Mouse (Mus musculus): Measurements from ENCODE around the gene Fkrp. TPM values are rescaled to one million over a fixed set of nuclear protein-coding genes. Genes with fewer than 3 reads are reported as not detected.

Fkrp gene
- 19.8 TPM for polyA plus RNA-seq (2015; fragmentation: Illumina TruSeq; extraction: RNeasy Lipid Tissue Mini Kit (QIAGEN cat#74804); ENCODE audit: insufficient read depth, low replicate concordance)

DNA sequence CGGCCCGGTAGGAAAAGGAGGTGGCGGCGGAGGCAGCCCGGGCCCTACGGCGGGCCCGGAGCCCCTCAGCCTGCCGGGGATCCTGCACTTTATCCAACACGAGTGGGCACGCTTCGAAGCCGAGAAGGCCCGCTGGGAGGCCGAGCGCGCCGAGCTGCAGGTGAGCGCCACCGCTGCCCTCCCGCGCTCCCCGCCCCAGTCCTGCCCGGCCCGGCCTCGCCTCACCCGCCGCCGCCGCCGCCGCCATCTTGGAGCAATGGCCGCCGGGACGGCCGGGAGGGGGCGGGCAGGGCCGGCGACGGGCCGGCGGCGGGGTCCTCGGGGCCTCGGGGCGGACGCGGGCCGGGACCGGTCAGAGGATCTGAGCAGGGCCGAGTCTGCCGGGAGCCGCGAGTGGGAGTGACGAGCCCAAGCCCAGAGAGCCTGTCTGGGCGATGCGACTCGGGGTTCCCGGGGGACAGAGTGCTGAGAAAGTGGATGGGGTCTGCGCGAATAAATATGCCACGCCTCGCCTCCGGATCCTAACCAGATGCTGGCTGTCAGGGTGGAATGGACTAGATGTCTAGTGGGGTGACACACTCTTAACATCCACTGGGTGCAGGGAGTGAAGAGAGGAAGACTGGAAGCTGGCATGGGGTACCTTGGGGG is at the start of gene Fkrp:
Fkrp (minus strand) TSS at position 258 of the 648 bp plus-strand sequence.

DNA sequence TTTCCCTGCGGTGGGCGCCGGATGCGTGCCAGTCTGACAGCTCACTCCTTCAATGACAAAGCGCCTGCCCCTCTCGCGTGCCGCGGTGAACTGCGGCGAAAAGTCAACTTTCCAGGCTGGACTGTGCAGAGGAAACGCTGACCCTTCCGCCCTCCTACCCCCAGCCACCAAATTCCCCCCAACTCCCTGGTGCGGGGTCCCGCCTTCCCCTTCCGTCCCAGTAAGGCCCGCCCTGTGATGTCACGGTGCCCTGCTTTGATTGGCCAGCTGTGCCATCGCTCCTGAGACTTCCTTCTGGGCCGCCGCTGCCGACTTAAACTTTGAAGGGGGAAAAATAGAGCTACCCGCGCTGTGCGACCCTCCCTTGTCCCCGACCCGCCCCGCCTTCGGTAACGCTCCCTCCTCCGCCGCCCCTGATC is 26.1 kb upstream of the Fkrp start, which contains the start of gene Prkd2:
Prkd2 (plus strand) TSS at position 258 of the 419 bp plus-strand sequence.

DNA sequence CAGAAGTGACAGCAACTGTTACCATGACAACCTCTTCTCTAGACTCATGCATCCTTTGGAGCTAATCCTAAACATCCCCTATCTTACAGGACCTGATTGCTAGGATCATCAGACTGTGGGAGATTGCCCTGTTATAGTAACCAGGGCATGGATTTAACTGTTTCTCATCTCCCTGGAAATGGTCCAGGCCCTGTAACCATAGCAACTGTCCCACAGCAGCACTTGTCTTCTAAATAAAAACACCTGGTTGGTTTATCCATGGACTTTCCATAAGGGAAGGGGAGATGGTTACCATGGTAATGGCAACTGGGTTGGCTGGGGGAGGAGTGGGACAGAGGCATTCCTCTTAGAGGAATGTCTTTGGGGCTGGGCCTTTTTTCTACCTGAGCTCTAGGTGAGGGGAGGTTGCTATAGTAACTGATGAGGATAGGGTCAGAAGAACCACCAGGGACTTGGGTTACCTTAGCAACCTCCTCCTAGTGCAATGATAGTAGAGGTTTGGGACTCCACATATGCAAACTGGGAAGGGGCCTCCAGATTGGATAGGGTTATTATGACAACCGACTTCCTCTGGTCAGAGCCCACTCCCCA is 1.1 kb downstream of the Fkrp start, which contains the start of gene Strn4:
Strn4 (plus strand) TSS at position 539 of the 591 bp plus-strand sequence.

DNA sequence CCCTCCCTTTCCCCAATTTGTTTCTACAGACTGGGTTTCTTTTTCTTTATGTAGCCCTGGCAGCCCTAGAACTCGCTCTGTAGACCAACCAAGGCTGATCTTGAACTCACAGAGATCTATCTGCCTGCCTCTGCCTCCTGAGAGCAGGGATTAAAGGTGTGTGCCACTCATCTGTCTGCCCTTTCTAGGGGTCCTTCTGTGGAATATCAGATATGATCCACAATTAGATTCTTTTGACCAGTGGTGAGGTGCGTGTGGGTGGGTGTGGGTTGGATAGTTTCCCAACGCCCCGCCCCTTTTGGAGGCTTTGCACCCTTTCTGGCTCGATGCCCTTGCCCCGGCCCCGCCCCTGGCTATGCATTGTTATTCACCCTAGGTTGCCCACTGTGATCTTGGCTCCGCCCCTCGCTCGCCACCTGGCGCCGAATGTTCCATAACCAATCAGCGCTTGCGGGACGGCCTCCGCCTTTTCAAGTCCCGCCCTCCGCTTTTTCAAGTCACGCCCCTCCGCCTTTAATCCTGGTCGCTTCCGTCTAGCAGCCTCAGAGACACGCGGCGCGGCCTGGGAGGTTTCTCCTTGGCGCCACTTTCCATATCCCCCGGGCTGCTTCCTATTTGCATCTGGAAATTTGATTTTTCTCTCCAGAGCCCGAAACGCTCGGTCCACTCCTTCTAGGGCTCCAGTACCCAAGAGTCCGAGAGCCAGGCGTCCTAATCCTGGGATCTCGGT is 35.5 kb downstream of the Fkrp start, which contains the start of gene Slc1a5:
Slc1a5 (plus strand) TSS at position 516 of the 730 bp plus-strand sequence.

Other genes starting within 250 kb of the Fkrp start
- gene Arhgap35, start 201.7 kb downstream of the Fkrp start, polyA plus RNA-seq (2015; fragmentation: Illumina TruSeq; extraction: RNeasy Lipid Tissue Mini Kit (QIAGEN cat#74804); ENCODE audit: insufficient read depth, low replicate concordance) = 12.9 TPM
- gene Ceacam15, start 141.0 kb downstream of the Fkrp start, polyA plus RNA-seq (2015; fragmentation: Illumina TruSeq; extraction: RNeasy Lipid Tissue Mini Kit (QIAGEN cat#74804); ENCODE audit: insufficient read depth, low replicate concordance) = not detected
- gene Ceacam9, start 94.8 kb downstream of the Fkrp start, polyA plus RNA-seq (2015; fragmentation: Illumina TruSeq; extraction: RNeasy Lipid Tissue Mini Kit (QIAGEN cat#74804); ENCODE audit: insufficient read depth, low replicate concordance) = not detected
- 119 TPM for gene Ap2s1, start 78.3 kb downstream of the Fkrp start, polyA plus RNA-seq (2015; fragmentation: Illumina TruSeq; extraction: RNeasy Lipid Tissue Mini Kit (QIAGEN cat#74804); ENCODE audit: insufficient read depth, low replicate concordance)
- 164 TPM for gene Slc1a5, start 35.4 kb downstream of the Fkrp start, polyA plus RNA-seq (2015; fragmentation: Illumina TruSeq; extraction: RNeasy Lipid Tissue Mini Kit (QIAGEN cat#74804); ENCODE audit: insufficient read depth, low replicate concordance)
- 59.6 TPM for gene Strn4, start 843 bp downstream of the Fkrp start, polyA plus RNA-seq (2015; fragmentation: Illumina TruSeq; extraction: RNeasy Lipid Tissue Mini Kit (QIAGEN cat#74804); ENCODE audit: insufficient read depth, low replicate concordance)
- gene Prkd2, start 26.2 kb upstream of the Fkrp start, polyA plus RNA-seq (2015; fragmentation: Illumina TruSeq; extraction: RNeasy Lipid Tissue Mini Kit (QIAGEN cat#74804); ENCODE audit: insufficient read depth, low replicate concordance) = 58.1 TPM
- 2.7 TPM for gene Dact3, start 58.6 kb upstream of the Fkrp start, polyA plus RNA-seq (2015; fragmentation: Illumina TruSeq; extraction: RNeasy Lipid Tissue Mini Kit (QIAGEN cat#74804); ENCODE audit: insufficient read depth, low replicate concordance)
- gene Gng8, start 75.1 kb upstream of the Fkrp start, polyA plus RNA-seq (2015; fragmentation: Illumina TruSeq; extraction: RNeasy Lipid Tissue Mini Kit (QIAGEN cat#74804); ENCODE audit: insufficient read depth, low replicate concordance) = 2.4 TPM
- 5.6 TPM for gene Ptgir, start 89.8 kb upstream of the Fkrp start, polyA plus RNA-seq (2015; fragmentation: Illumina TruSeq; extraction: RNeasy Lipid Tissue Mini Kit (QIAGEN cat#74804); ENCODE audit: insufficient read depth, low replicate concordance)
- 168 TPM for gene Calm3, start 107.4 kb upstream of the Fkrp start, polyA plus RNA-seq (2015; fragmentation: Illumina TruSeq; extraction: RNeasy Lipid Tissue Mini Kit (QIAGEN cat#74804); ENCODE audit: insufficient read depth, low replicate concordance)
- gene Pnmal2, start 128.0 kb upstream of the Fkrp start, polyA plus RNA-seq (2015; fragmentation: Illumina TruSeq; extraction: RNeasy Lipid Tissue Mini Kit (QIAGEN cat#74804); ENCODE audit: insufficient read depth, low replicate concordance) = 1.5 TPM
- gene Pnmal1, start 142.9 kb upstream of the Fkrp start, polyA plus RNA-seq (2015; fragmentation: Illumina TruSeq; extraction: RNeasy Lipid Tissue Mini Kit (QIAGEN cat#74804); ENCODE audit: insufficient read depth, low replicate concordance) = not detected
- gene Gm42372, start 166.4 kb upstream of the Fkrp start, polyA plus RNA-seq (2015; fragmentation: Illumina TruSeq; extraction: RNeasy Lipid Tissue Mini Kit (QIAGEN cat#74804); ENCODE audit: insufficient read depth, low replicate concordance) = 3.1 TPM
- gene Ccdc8, start 176.0 kb upstream of the Fkrp start, polyA plus RNA-seq (2015; fragmentation: Illumina TruSeq; extraction: RNeasy Lipid Tissue Mini Kit (QIAGEN cat#74804); ENCODE audit: insufficient read depth, low replicate concordance) = 1.6 TPM
- 82.6 TPM for gene Ppp5c, start 211.2 kb upstream of the Fkrp start, polyA plus RNA-seq (2015; fragmentation: Illumina TruSeq; extraction: RNeasy Lipid Tissue Mini Kit (QIAGEN cat#74804); ENCODE audit: insufficient read depth, low replicate concordance)
- gene Hif3a, start 245.7 kb upstream of the Fkrp start, polyA plus RNA-seq (2015; fragmentation: Illumina TruSeq; extraction: RNeasy Lipid Tissue Mini Kit (QIAGEN cat#74804); ENCODE audit: insufficient read depth, low replicate concordance) = 1.0 TPM

Measured in spleen, adult 10 weeks (tissue).